Mouse (Mus musculus) midbrain, embryonic 11.5 days (tissue): ENCODE measurements around the gene Stard5. TPM values are rescaled to one million over a fixed set of nuclear protein-coding genes. Genes with fewer than 3 reads are reported as not detected.

ENCODE experiments used
- ATAC-seq: fragments of 200-750 bp; cut with Nextera tagmentation; 2 replicates; pipeline ENCODE4 v1.8.0; 2017; ENCODE audit warnings: moderate TSS enrichment, moderate library complexity; ENCODE audit not compliant: low FRiP score
- DNase-seq: peaks from one replicate; pipeline ENCODE4 v3.0.0; 2015; ENCODE audit warnings: low spot score; ENCODE audit errors: missing footprints
- H3K27ac ChIP-seq: fragments of 300-500 bp; sonication (generic); 2 replicates; pipeline ENCODE4 v1.5.1; 2014; ENCODE audit warnings: low read depth, low read length
- H3K27me3 ChIP-seq: fragments of 300-500 bp; sonication (generic); 2 replicates; pipeline ENCODE4 v1.6.1; 2014; ENCODE audit warnings: mild to moderate bottlenecking, low read length, moderate library complexity, mixed read lengths; ENCODE audit not compliant: control insufficient read depth, insufficient read depth
- H3K36me3 ChIP-seq: fragments of 300-500 bp; sonication (generic); 2 replicates; pipeline ENCODE4 v1.6.1; 2014; ENCODE audit warnings: mild to moderate bottlenecking, low read length, moderate library complexity, mixed read lengths; ENCODE audit not compliant: control insufficient read depth, insufficient read depth
- H3K4me1 ChIP-seq: fragments of 300-500 bp; sonication (generic); 2 replicates; pipeline ENCODE4 v1.6.1; 2014; ENCODE audit warnings: low read length; ENCODE audit not compliant: control insufficient read depth, insufficient read depth
- H3K4me2 ChIP-seq: fragments of 300-500 bp; sonication (generic); 2 replicates; pipeline ENCODE4 v1.6.1; 2014; ENCODE audit warnings: mild to moderate bottlenecking, moderate library complexity
- H3K4me3 ChIP-seq: fragments of 300-500 bp; sonication (generic); 2 replicates; pipeline ENCODE4 v1.5.1; 2014; ENCODE audit warnings: low read depth, low read length
- H3K9ac ChIP-seq: fragments of 300-500 bp; sonication (generic); 2 replicates; pipeline ENCODE4 v1.6.1; 2014; ENCODE audit warnings: low read length
- H3K9me3 ChIP-seq: fragments of 300-500 bp; sonication (generic); 2 replicates; pipeline ENCODE4 v1.6.1; 2016; ENCODE audit warnings: low read length; ENCODE audit not compliant: control insufficient read depth
- WGBS: fragments of 180-500 bp; shearing (Covaris S2); extraction: QIAGEN DNeasy Blood & Tissue Kit; methylation state at CpG from one replicate; pipeline ENCODE4 v1.1.7; 2014; 5-methylcytosine and 5-hydroxymethylcytosine counted together
- polyA plus RNA-seq: library from polyadenylated mRNA; unstranded; fragments of >200 nt; fragmentation: Nextera tagmentation; extraction: Ambion mirVana; gene quantifications from 2 replicates; pipeline ENCODE4 v1.2.1, GENCODE M21; 2014

Gene Stard5
- polyA plus RNA-seq, 1 experiment from 2014 or later, result 13.2 TPM

DNA sequence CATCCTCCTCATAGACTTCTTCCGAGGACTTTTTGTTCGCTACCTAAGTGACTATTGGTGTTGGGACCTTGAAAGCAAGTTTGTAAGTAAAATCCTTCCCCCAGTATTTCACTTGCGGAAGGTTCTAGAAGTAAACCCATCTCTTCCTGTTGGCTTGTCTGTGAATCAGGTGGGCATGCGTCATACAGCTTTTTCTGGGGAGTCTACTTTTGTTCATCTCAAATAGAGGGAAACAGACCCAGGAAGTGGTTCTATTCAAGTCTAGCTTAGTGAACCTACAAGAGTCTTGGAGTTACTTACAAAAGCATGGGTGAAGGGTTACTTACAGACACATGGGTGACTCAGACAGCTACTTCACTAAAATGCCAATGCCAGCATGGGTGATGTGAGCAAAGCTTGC lies 21.9 kb upstream of the Stard5 start:
- no peaks in the 10 kb centered on the region for H3K4me1 ChIP-seq
- H3K36me3 ChIP-seq, result no peaks in the 10 kb centered on the region
- no peak overlapping the region for H3K27ac ChIP-seq
- H3K9ac ChIP-seq, result no peak overlapping the region
- H3K4me3 ChIP-seq, result no peak overlapping the region
- WGBS, result 94% methylated on average over 4 of the region's 4 CpGs
- no peaks in the 10 kb centered on the region for H3K27me3 ChIP-seq
- no peak overlapping the region for H3K4me2 ChIP-seq
- H3K9me3 ChIP-seq, result no peaks in the 10 kb centered on the region
- ATAC-seq (no peak), DNase-seq (no peak)

- no peak overlapping the region for H3K9ac ChIP-seq
- H3K27ac ChIP-seq, result no peak overlapping the region
- no peaks in the 10 kb centered on the region for H3K36me3 ChIP-seq
- no peak for DNase-seq
- ATAC-seq, result no peak
- H3K4me2 ChIP-seq, result no peak overlapping the region
- H3K4me1 ChIP-seq, result no peaks in the 10 kb centered on the region
- no peaks in the 10 kb centered on the region for H3K27me3 ChIP-seq
- 94% methylated on average over 1 of the region's 1 CpGs for WGBS
- H3K4me3 ChIP-seq, result no peak overlapping the region
- no peaks in the 10 kb centered on the region for H3K9me3 ChIP-seq
These were observed 19.9 kb upstream of the Stard5 start for GRCm38 (mm10) chr7:83611886-83612285.

GRCm38 (mm10) chr7:83615272-83615671 lies 16.5 kb upstream of the Stard5 start:
- H3K9me3 ChIP-seq, result no peaks in the 10 kb centered on the region
- H3K27me3 ChIP-seq, result no peaks in the 10 kb centered on the region
- H3K4me2 ChIP-seq, result no peak overlapping the region
- no peak overlapping the region for H3K9ac ChIP-seq
- no peak for DNase-seq
- WGBS, result 92% methylated on average over 3 of the region's 3 CpGs
- no peak overlapping the region for H3K27ac ChIP-seq
- H3K4me3 ChIP-seq, result no peak overlapping the region
- no peaks in the 10 kb centered on the region for H3K36me3 ChIP-seq
- no peaks in the 10 kb centered on the region for H3K4me1 ChIP-seq
- no peak for ATAC-seq

- WGBS, result 89% methylated on average over 8 of the region's 8 CpGs
- Histone ChIP-seq H3K27ac (no peak overlapping the region), H3K27me3 (no peaks in the 10 kb centered on the region), H3K4me3 (no peak overlapping the region), H3K4me1 (no peaks in the 10 kb centered on the region), H3K36me3 (no peaks in the 10 kb centered on the region), H3K9ac (no peak overlapping the region), H3K9me3 (no peaks in the 10 kb centered on the region), H3K4me2 (no peak overlapping the region)
- ATAC-seq (no peak), DNase-seq (no peak)
These were observed 15.9 kb upstream of the Stard5 start for GRCm38 (mm10) chr7:83615815-83616214.

DNA sequence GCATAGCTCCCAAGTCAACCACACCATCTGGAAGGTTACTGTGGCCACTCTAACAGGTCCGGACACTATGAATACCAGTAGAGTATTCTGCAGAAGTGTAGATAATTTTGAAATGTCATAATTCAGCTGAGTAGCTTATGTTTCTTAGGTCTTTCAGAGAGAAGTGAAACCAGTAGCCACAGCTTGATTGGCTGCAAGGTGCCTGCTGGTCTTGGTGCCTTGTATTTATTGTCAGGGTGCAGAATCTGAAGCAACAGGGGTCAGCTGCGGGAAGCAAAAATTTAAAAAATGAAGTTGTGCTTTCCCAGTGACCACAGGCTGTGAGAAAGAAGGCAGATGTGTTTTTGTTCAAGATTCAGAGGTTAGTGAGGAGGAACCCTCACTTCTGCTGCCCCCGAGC lies 15.5 kb upstream of the Stard5 start:
- DNase-seq (no peak), ATAC-seq (no peak)
- Histone ChIP-seq H3K4me3 (no peak overlapping the region), H3K27me3 (no peaks in the 10 kb centered on the region), H3K4me1 (no peaks in the 10 kb centered on the region), H3K9ac (no peak overlapping the region), H3K9me3 (no peaks in the 10 kb centered on the region), H3K4me2 (no peak overlapping the region), H3K36me3 (no peaks in the 10 kb centered on the region), H3K27ac (no peak overlapping the region)
- WGBS, result 83% methylated on average over 3 of the region's 3 CpGs

- ATAC-seq, result no peak
- Histone ChIP-seq H3K4me3 (no peak overlapping the region), H3K27ac (no peak overlapping the region), H3K27me3 (no peaks in the 10 kb centered on the region), H3K4me1 (no peaks in the 10 kb centered on the region), H3K9me3 (no peaks in the 10 kb centered on the region), H3K4me2 (no peak overlapping the region), H3K36me3 (no peaks in the 10 kb centered on the region), H3K9ac (no peak overlapping the region)
- no peak for DNase-seq
- WGBS, result 88% methylated on average over 1 of the region's 1 CpGs
These were observed 13.1 kb upstream of the Stard5 start for GRCm38 (mm10) chr7:83618709-83619108.

GRCm38 (mm10) chr7:83622582-83622981 lies 9.2 kb upstream of the Stard5 start:
- H3K4me1 ChIP-seq, result no peaks in the 10 kb centered on the region
- H3K36me3 ChIP-seq, result no peaks in the 10 kb centered on the region
- no peak overlapping the region for H3K4me3 ChIP-seq
- ATAC-seq, result no peak
- no peaks in the 10 kb centered on the region for H3K9me3 ChIP-seq
- no peak for DNase-seq
- H3K27me3 ChIP-seq, result no peaks in the 10 kb centered on the region
- 89% methylated on average over 6 of the region's 6 CpGs for WGBS
- no peak overlapping the region for H3K27ac ChIP-seq
- H3K9ac ChIP-seq, result no peak overlapping the region
- H3K4me2 ChIP-seq, result no peak overlapping the region

GRCm38 (mm10) chr7:83624065-83624464 lies 7.7 kb upstream of the Stard5 start:
- no peak for ATAC-seq
- WGBS, result 84% methylated on average over 1 of the region's 1 CpGs
- no peaks in the 10 kb centered on the region for H3K36me3 ChIP-seq
- H3K4me2 ChIP-seq, result no peak overlapping the region
- no peak overlapping the region for H3K27ac ChIP-seq
- no peaks in the 10 kb centered on the region for H3K27me3 ChIP-seq
- no peak overlapping the region for H3K9ac ChIP-seq
- no peaks in the 10 kb centered on the region for H3K9me3 ChIP-seq
- no peak for DNase-seq
- H3K4me1 ChIP-seq, result no peaks in the 10 kb centered on the region
- no peak overlapping the region for H3K4me3 ChIP-seq

GRCm38 (mm10) chr7:83626557-83627257 lies 5.1 kb upstream of the Stard5 start:
- Histone ChIP-seq H3K27ac (no peak overlapping the region), H3K9ac (no peak overlapping the region), H3K4me2 (no peak overlapping the region), H3K9me3 (no peaks in the 10 kb centered on the region), H3K4me1 (no peaks in the 10 kb centered on the region; the same call in 1 of the 2 replicates), H3K4me3 (no peak overlapping the region), H3K36me3 (no peaks in the 10 kb centered on the region), H3K27me3 (no peaks in the 10 kb centered on the region)
- ATAC-seq (no peak), DNase-seq (no peak)
- WGBS, result 91% methylated on average over 8 of the region's 8 CpGs
